ENCODE assay signal across 22 mouse cellular contexts in the genomic region with DNA sequence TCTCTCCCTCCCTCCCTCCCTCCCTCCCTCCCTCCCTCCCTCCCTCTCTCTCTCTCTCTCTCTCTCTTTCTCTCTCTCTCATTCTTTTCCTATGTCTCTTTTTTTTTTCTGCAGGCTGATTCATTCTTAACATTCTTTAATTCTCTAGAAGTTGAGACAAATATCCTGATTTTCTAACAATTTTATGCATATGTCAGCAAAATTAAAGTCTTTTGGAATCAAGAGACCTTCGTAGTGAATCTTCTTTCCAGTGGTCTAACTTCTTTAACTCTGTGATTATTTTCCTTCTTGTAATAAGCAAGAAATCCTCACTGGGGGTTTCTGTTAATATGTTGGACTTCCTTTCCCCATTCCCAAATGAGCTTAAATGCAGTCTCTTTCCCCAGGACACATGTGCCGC.
DNase-seq lines count a peak whose midpoint lies in the region; TF ChIP-seq lines count a peak whose summit lies in the region.
"Had no signal": no experiment of that assay in that cellular context is flagged by ENCODE, and none has a peak within 500 bp of the region (broad histone marks: within the 10 kb centered on the region; RNA-seq: fewer than 3 reads in every experiment).

No protein-coding gene starts in this region.

- H3K4me3 ChIP-seq in CH12.LX (replicated peaks in 1 of 3; ENCODE audit: low read depth in 2 of 3, low read length in 2 of 3, poor library complexity in 1 of 3) = no peak overlapping the region
- no peak overlapping the region for H3K4me3 ChIP-seq in ES-E14 (ENCODE audit: insufficient read depth in 1 of 2, low read depth in 1 of 2, low read length in 2 of 2, poor library complexity in 1 of 2, severe bottlenecking in 1 of 2)
- H3K4me3 ChIP-seq in MEL (ENCODE audit: control insufficient read depth in 1 of 2, insufficient read depth in 1 of 2, low read depth in 2 of 2, low read length in 2 of 2) = no peak overlapping the region

- no peak overlapping the region for H3K4me2 ChIP-seq in CH12.LX (ENCODE audit: insufficient read depth, low read depth, poor library complexity, severe bottlenecking)

- H3K4me1 ChIP-seq in CH12.LX (ENCODE audit: control insufficient read depth in 1 of 2, insufficient read depth in 2 of 2) = no peaks in the 10 kb centered on the region
- no peaks in the 10 kb centered on the region for H3K4me1 ChIP-seq in ES-E14 (ENCODE audit: control insufficient read depth in 2 of 2, insufficient read depth in 2 of 2, low read length in 2 of 2, poor library complexity in 1 of 2)
- H3K4me1 ChIP-seq in MEL (ENCODE audit: control insufficient read depth in 1 of 2, insufficient read depth in 2 of 2, low read length in 2 of 2) = 0 out of 4 replicates have a peak, but pooled peaks cover 0 to 2% of the 10 kb centered on the region in 2 experiments

- TF ChIP-seq RAD21 in CH12.LX (IDR thresholded peaks at IDR 0.05; ENCODE audit: low read depth, low read length) = no peak
- TF ChIP-seq RAD21 in MEL (IDR thresholded peaks at IDR 0.05; ENCODE audit: low read depth, low read length) = no peak

- dilution Hi-C loops in CH12.LX (cut with MboI; ENCODE audit: extremely low pct_ligation_motif_present, extremely low pct_unique_long_range_greater_than_20kb, low sequenced_read_pairs) = no loop called here

- H3K27ac ChIP-seq in CH12.LX (ENCODE audit: insufficient read depth, low read depth) (no peak overlapping the region), ES-E14 (ENCODE audit: insufficient read depth, low read depth, low read length, poor library complexity, severe bottlenecking) (no peak overlapping the region), MEL (ENCODE audit: control insufficient read depth, low read depth, low read length) (no peak overlapping the region)

- H3K9ac ChIP-seq in CH12.LX (ENCODE audit: insufficient read depth, low read depth) = no peak overlapping the region
- H3K9ac ChIP-seq in ES-E14 (ENCODE audit: insufficient read depth, low read depth, low read length, poor library complexity, severe bottlenecking) = no peak overlapping the region
- no peak overlapping the region for H3K9ac ChIP-seq in MEL (ENCODE audit: control insufficient read depth, low read depth, low read length, poor library complexity, severe bottlenecking)

- H3K9me3 ChIP-seq in CH12.LX (replicated peaks; ENCODE audit: low read length) (peaks cover 16% of the 10 kb centered on the region), ES-E14 (ENCODE audit: control insufficient read depth, insufficient read depth, low read depth, low read length) (no peaks in the 10 kb centered on the region), MEL (replicated peaks; ENCODE audit: insufficient read depth, low read length) (no peaks in the 10 kb centered on the region)
- H3K9me3 ChIP-seq: G1E had no signal

- H3K27me3 ChIP-seq in CH12.LX (replicated peaks) = no peaks in the 10 kb centered on the region
- no peaks in the 10 kb centered on the region for H3K27me3 ChIP-seq in MEL (ENCODE audit: control insufficient read depth in 1 of 2, insufficient read depth in 2 of 2, low read length in 2 of 2)
- H3K27me3 ChIP-seq: Patski had no signal

- TF ChIP-seq EP300 in CH12.LX (IDR thresholded peaks at IDR 0.05; ENCODE audit: low read length) = no peak
- TF ChIP-seq EP300 in MEL (IDR thresholded peaks at IDR 0.05; ENCODE audit: low read depth in 1 of 2, low read length in 2 of 2) = no peak

- no peak for DNase-seq in CH12.LX (ENCODE audit: extremely low read depth)
- no peak for DNase-seq in ES-E14 (ENCODE audit: low read depth, low spot score)
- no peak for DNase-seq in MEL (ENCODE audit: low read depth, low spot score)
- no peak for DNase-seq in spleen, postnatal 4 days (ENCODE audit: low spot score in 2 of 2)
- DNase-seq in Muller cell, postnatal 12 days (ENCODE audit: inconsistent ontology term) = no peak
- DNase-seq in layer of hippocampus, adult 11-12 months (ENCODE audit: low spot score) = no peak
- DNase-seq: adrenal gland, adult 2 months; adrenal gland, adult 8-10 months; adrenal gland, postnatal 10 days; adrenal gland, postnatal 14 days; adrenal gland, postnatal 25 days; adrenal gland, postnatal 36 days; B cell, adult 2 months; cerebellum, adult 11 months; cerebellum, adult 11-12 months; cerebellum, adult 18-20 months; cerebellum, adult 2 months; cerebellum, adult 8-10 months; cerebellum, adult 9-10 months; cerebellum, adult 9-11 months had no signal

- in situ Hi-C loops in CH12.LX (cut with MboI; ENCODE audit: low pct_ligation_motif_present, low pct_unique_long_range_greater_than_20kb, low sequenced_read_pairs) = no loop called here
- in situ Hi-C loops in ES-E14 (cut with MboI; ENCODE audit: low sequenced_read_pairs in 2 of 2, unreplicated experiment in 2 of 2) = no loop called here

- TF ChIP-seq CTCF in CH12.LX (conservative IDR thresholded peaks at IDR 0.05 in 1 of 2, IDR thresholded peaks at IDR 0.05 in 1 of 2; ENCODE audit: low read depth in 2 of 2, low read length in 2 of 2) (no peak), MEL (IDR thresholded peaks at IDR 0.05 in 2 of 3, conservative IDR thresholded peaks at IDR 0.05 in 1 of 3; ENCODE audit: control insufficient read depth in 1 of 3, insufficient read depth in 1 of 3, low read depth in 2 of 3, low read length in 3 of 3, poor library complexity in 1 of 3, severe bottlenecking in 1 of 3) (no peak)

- no peaks in the 10 kb centered on the region for H3K79me2 ChIP-seq in CH12.LX (replicated peaks; ENCODE audit: control insufficient read depth, extremely low read depth, insufficient read depth, poor library complexity, severe bottlenecking)
- H3K79me2 ChIP-seq in MEL (ENCODE audit: control insufficient read depth, insufficient read depth, low read length, poor library complexity) = no peaks in the 10 kb centered on the region

- TF ChIP-seq POLR2A in CH12.LX (IDR thresholded peaks at IDR 0.05; ENCODE audit: low read depth, low read length) (no peak), MEL (IDR thresholded peaks at IDR 0.05; ENCODE audit: control insufficient read depth in 1 of 2, insufficient read depth in 1 of 2, low read depth in 1 of 2, low read length in 2 of 2, poor library complexity in 1 of 2) (no peak)

- H3K36me3 ChIP-seq in CH12.LX (replicated peaks in 1 of 2; ENCODE audit: control insufficient read depth in 1 of 2, insufficient read depth in 1 of 2, low read length in 1 of 2) = no peaks in the 10 kb centered on the region
- H3K36me3 ChIP-seq in ES-E14 (ENCODE audit: control insufficient read depth, insufficient read depth, low read length, poor library complexity, severe bottlenecking) = no peaks in the 10 kb centered on the region
- H3K36me3 ChIP-seq in MEL (ENCODE audit: control insufficient read depth in 1 of 2, insufficient read depth in 2 of 2, low read length in 2 of 2) = peaks cover 0 to 10% of the 10 kb centered on the region in 2 experiments; a peak in 2 of 4 replicates
- H3K36me3 ChIP-seq: G1E had no signal

TF ChIP-seq in CH12.LX, 34 proteins besides CTCF, POLR2A, EP300 and RAD21:
- no peak for TF ChIP-seq NELFE (IDR thresholded peaks at IDR 0.05; ENCODE audit: low read depth, low read length)
- TF ChIP-seq BHLHE40 (IDR thresholded peaks at IDR 0.05; ENCODE audit: low read depth, low read length) = no peak
- peak; percentile 51; the same call in 1 of the 2 replicates for TF ChIP-seq MAFK (IDR thresholded peaks at IDR 0.05; ENCODE audit: insufficient replicate concordance, low read length)

TF ChIP-seq in ES-E14, 5 proteins besides CTCF, POLR2A, EP300 and RAD21:
- no peak for TF ChIP-seq ZC3H11A (IDR thresholded peaks at IDR 0.05; ENCODE audit: borderline replicate concordance, low read depth, low read length)
- no peak for TF ChIP-seq CHD2 (IDR thresholded peaks at IDR 0.05; ENCODE audit: low read depth, low read length)
- TF ChIP-seq MAFK (IDR thresholded peaks at IDR 0.05; ENCODE audit: insufficient read depth, low read depth, low read length) = peak; percentile 70; the same call in 1 of the 2 replicates
- TF ChIP-seq ZNF384 (IDR thresholded peaks at IDR 0.05; ENCODE audit: low read depth, low read length) = no peak

TF ChIP-seq in MEL, 35 proteins besides CTCF, POLR2A, EP300 and RAD21:
- 0 out of 2 replicates have a peak, but pooled peaks have one; percentile 43 for TF ChIP-seq MAFK (IDR thresholded peaks at IDR 0.05; ENCODE audit: borderline replicate concordance, low read depth, low read length)
- no peak for TF ChIP-seq ETS1 (IDR thresholded peaks at IDR 0.05; ENCODE audit: low read depth, low read length)
